Mouse (Mus musculus): ENCODE results near the gene Zc3h18.

Zc3h18 gene

DNA sequence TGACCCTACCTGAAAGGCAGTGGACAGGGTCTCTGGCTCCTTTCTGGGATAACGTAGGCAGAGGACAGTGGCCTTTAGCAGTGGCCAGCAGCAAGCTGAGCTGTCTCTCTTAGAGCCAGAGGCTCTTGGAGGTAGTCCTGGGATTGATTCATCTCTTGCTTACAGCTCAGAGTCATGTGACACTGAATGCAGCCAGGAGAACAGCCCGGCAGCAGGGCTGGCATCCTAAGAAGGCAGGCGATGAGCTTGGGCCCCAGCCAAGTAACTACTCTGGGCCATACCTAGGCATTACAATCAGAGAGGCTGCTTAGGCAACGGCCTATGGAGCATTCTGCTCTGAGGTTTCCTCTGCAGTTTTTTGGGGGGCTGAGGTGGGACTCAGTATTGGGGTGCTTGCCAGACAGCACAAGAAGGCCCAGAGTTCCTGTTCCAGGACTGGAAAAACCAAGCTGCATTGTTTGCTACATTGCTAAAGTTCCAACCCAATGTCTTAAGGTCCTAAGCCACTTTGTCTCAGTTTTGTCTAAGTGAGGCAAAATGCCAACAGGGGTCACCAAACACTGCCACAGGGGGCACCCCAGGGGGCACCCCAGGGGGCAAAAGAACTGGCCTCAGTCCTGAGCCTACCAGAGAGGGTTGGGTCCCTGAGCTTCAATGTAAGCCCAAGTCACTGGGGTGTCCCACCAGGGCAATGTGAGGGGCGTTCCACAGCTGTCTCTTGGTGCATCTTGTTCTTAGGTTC, 28.4 kb upstream of the Zc3h18 start:
- no peak for DNase-seq (ENCODE audit: low read depth, low spot score)

DNA sequence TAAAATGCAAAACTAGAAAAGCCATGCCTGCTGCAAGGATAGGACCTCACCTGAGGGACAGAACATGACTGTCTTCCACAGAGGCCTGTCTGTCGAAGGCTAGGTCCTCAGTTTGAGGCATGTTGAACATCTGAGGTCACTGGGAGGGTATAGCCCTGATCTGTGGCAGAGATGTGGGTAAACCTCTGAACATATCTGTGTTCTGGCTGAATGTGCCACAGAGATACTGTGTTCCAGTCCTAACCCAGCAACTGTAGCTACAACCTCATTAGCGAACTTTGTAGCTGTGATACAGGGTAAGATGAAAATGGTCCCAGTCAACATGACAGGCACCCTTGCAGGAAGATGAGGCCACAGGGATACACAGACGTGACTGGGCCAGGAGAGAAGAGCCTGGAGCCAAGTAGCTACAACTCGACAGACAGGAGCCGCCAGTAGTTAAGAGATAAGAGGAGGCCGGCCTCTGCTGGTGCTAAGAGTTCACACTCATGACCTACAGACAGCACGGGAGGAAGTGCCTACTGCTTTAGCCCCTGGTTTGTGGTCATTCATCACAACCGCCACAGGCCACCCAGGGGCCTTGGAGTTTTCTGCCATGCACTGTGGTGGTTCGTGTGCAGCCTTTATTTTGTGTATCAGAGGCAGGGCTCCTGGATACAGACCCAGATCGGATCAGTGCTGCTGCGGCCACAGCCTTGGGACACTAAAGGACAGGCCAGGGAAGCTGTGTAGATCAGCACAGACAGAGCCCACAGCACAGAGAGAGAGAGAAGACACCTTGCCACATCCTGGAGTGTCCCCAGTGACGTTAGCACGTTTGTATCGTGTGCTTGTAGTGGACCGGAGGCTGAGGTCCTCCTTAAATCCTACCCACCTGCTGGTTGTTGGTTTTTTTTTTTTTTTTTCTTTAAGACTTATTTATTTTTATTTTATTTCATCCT, 26.8 kb upstream of the Zc3h18 start:
- no peak for DNase-seq (ENCODE audit: low read depth, low spot score)

DNA sequence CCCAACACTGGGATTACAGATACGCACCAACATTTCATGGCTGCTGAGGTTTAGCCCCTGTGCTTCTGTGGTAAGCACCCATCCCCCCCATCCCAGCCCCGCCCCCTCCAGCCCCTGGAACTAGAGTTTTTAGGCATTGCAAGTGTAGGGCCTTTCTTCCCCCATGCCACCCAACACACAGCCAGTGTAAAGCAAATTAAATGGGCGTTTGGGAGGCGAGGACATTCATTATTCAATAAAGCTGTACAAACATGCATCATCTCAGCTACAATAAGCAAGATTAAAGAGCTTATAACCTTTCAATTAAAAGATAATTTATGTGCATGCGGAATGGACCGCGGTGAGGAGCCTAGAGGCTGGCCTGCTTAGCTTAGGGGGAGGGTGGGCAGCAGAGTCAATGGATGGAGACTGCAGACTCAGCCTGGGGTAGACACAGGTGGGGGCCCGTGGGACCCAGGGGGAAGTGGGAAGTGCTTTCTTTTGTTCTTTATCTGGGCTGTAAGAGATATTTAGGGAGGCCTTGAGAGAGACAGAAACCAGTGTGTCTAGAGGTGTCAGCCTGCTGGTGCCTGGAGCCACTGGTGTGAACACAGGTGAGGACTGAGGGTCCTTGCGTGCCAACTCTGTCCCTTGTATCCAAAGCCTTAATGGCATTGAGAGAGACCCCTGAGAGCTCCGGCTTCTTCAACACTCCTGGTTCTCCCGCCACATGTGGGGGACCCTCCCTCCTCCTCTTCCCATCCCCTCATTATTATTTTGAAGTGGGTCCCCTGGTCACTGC, 25.9 kb upstream of the Zc3h18 start:
- DNase-seq (ENCODE audit: low read depth, low spot score): no peak

DNA sequence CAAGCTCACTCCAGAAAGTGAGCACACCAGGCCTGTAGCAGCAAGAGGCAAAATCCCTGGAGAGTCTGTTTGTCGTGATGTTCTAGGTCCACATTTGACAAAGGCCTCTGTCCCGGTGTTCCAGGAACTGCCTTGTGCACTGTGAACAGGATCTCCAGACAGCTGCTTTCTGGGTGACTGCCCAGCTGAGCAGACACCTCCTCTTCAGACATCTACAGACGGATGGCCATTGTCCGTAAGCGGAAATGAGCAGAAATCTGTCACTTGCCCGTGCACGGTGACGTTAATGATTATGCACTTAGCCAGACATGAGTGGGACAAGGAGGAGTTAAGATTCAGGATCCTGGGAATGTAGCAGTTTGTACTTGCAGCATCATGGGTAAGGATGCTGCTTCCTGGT, 22.3 kb upstream of the Zc3h18 start:
- DNase-seq (ENCODE audit: low read depth, low spot score): no peak

DNA sequence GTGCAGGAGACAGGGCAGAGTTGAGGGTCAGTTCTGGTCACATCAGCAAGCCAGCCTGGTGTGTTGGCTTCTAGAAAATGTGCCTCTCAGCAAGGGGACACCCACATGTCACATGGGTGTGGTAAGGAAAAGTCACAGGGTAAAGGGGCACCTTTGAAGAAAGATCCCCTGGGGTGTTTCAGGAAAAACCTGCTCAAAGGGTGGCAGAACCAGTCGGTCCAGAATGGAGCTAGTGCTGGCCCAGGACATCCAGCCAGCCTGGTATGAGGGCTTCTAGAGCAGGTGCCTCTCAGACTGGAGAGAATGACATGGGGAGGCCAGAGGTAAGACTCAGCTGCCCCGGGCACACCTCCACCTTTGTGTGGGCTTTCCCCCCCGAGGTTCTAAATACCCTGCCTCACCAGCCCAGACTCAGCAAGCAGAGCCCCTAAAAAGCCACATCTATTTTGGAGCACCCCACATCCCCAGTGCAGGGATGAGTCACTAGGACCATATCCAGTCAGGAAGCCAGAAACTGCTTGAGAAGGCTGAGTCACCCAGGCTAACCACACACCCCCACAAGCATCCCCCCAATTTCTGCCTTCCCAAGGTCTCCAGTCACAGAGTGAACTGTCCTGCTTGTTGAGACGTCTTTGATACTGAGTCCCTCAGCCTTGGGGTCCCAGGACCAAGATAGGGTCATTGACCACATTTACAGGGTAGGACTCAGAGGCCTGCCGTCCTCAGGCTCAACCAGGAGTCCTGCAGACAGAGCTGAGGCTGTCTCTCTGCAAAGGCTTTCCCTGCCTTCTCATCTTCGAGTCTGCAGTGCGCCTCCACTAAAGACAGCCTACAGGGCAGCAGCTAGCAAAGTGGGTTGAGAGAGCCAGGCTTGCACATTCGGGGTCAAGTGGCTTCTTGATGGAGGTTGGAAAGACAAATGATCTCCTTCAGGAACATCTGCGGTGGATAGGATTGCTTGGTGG, 20.5 kb upstream of the Zc3h18 start:
- no peak for DNase-seq (ENCODE audit: low read depth, low spot score)

DNA sequence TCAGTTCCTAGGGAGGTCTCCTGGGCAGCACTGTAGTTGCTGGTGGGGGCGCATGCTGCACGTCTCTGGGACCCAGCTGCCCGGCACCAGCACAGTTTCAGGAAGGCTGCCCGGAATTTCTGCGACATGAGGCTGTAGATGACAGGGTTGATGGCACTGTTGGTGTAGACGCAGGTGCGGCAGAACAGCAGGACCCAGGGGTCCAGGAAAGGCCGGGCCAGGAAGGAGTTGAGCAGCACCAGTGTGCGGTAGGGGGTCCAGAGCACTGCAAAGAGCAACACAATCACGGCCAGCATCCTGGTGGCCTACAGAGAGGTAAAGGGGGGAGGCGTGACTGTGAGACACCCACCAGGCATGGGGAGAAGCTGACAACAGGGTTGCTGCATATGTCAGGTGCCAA, 19.2 kb upstream of the Zc3h18 start:
- no peak for DNase-seq (ENCODE audit: low read depth, low spot score)

DNA sequence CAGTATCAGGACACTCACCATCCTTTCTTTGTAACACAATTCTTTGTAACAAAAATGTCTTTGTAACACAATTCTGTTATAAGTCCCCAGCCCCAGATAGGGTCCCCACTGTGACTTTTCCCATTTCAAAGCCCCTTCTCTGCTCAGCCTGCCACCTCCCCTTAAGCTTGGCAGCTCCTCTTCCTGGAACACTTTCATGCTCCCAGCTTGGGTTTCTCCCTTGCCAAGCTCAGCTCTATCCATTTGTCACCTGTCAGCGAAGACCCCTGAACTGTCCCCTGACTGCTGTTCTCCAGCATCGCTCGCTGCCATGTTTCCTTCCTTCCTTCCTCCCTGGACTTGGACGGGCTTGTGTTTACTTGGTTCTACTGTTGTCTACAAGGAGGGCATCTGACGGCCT, 18.8 kb upstream of the Zc3h18 start:
- DNase-seq (ENCODE audit: low read depth, low spot score): no peak

DNA sequence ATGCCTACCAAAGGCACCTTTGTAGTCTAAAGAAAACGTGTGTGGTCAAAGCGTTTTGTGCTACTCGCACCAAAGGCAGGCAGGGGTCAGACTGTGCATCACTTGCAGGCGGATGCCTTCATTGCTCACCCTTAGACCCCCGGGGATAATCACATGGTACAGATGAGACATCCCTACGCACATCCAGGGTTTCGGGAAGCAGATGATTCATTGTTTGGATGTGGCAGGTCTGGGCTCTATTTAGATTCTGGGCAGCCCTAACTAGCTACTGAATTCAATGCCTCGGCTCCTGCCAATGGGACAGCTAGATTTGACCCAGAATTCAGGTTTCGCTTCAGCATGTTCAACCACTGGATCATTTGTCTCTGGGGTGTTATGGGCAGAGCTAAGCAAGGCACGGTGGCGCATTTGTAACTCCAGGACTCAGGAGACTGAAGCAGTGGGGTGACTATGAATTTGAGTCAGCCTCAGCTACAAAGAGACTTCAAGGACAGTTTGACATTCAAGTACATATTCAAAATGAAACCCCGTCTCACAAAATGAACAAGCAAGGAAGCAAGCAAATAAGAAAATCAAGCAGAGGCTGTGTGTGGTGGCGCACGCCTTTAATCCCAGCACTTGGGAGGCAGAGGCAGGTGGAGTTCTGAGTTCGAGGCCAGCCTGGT, 17.2 kb upstream of the Zc3h18 start:
- DNase-seq (ENCODE audit: low read depth, low spot score): no peak

DNA sequence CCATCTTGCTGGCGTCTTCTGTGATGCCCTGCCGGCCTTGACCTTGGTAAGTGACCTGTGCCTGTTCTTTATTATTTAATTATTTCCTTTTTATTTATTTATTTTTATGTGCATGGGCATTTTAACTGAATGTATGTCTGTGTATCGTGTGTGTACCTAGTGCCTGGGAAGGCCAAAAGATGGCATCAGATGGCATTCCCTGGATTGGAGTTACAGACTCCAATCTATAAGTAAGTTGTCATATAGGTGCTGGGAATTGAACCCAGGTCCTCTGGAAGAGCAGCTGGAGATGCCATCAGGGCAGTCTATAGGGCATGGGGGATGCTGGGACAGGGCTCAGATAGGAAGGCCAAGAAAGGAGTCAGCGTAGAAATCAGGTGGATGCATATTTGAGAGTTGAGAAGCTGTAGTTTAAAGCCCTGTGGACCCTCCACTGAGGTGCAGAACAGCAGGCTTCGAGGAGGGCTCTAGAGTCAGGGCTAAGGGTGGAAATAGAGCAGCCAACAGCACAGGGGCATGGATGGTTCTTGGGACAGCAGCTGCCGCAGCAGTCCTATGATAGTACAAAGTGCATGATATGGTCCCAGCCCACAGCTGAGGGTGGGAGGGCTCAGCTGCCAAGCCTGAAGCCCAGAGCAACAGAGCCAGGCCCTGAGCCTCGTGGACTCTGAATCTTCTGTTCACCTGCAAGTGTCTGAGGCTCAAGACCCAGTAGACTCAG, 15.6 kb upstream of the Zc3h18 start, which contains the start of gene Trhr2:
Gene Trhr2, minus strand, starts transcription at position 51 of the 721 bp plus-strand sequence.
- DNase-seq (ENCODE audit: low read depth, low spot score): no peak

DNA sequence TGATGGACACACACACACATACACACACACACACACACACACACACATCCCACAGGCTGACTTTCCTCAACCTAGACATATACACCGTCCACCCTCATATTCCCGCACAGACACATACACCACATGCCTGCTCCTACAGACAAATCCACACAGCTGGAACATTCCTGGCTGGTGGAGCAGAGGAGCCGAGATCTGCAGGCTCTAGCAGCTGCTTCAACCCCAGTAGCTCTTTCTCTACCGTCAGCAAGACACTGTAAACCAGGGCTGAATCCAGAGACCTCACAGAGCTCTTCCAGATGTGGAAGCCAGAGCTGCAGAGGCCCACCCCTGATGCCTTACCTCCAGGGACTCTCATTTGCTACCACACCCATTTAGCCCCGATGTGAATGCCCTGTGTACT, 14.1 kb upstream of the Zc3h18 start:
- DNase-seq (ENCODE audit: low read depth, low spot score): no peak

DNA sequence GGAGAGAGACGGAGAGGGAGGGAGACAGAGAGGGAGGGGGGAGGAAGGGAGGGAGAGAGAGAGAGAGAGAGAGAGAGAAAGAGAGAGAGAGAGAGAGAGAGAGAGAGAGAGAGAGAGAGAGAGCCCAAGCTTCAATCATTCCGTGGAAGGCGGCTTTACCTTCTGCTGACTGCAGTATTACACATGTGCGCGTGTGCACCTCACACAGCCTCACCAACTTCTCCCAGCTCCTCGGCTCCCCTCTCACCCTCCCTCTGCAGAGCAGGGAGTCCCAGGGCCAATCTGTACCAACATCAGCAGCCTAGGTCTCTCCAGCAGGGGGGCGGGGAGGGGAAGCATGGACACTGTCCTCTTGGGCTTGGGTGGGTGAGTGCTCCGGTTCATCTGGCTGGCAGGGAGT, 13.4 kb upstream of the Zc3h18 start:
- DNase-seq (ENCODE audit: low read depth, low spot score): no peak

DNA sequence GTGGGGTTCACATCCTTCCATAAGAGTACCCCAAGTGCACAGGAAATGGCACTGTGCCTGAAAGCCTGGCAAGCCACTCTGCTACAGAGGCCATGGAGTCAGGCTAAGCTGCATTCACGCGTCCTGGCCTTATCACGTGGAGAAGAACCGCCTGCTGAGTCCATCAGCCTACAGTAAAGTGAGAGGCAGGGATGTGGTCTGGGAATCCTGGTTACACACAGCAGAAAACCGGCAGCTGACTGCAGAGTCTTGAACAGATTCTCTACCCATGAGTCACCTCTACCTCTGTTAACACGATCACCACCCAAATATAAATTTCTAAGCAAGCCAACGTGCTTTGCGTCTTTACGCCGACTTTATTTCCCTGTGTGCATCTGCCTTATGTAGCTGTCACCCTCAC, 7.9 kb upstream of the Zc3h18 start:
- no peak for DNase-seq (ENCODE audit: low read depth, low spot score)

DNA sequence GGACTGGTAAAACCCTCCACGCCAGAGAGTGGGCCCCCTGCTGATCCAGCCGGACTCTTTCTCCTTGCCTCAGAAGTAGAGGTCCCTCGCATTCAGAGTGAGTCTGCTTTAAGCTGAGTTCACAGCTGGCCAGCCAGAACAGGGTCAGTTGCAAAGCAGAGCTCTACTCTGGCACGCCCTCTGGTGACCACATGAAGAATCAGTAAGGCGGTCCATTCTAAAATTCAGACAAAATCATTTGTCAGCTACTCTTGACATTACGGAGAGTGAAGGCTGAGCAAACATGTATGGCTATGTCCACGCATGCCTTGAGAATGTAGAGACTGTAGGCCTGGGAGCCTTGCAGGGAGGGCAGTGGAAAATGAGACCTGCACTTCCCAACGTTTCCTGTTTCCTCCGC, 6.7 kb upstream of the Zc3h18 start:
- peak; percentile 69 for DNase-seq (ENCODE audit: low read depth, low spot score)

DNA sequence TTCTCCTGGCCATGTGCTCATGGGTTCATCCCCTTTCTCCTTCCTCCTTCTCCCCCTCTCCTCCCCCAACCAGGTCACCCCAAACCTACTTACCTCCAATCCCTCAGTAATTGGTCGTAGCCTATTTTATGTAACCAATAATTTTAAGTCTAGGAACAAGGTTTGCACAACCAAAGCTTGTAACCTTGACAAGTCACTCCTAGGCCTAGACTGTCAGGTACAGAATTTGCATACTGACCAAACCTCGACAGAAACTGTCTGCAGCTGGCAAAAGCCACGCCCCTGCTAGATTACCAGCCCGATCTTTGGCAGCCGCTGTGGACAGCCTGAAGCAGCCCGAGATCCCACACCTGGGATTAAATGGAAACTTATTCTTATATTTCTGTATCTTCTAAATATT, 4.7 kb upstream of the Zc3h18 start:
- DNase-seq (ENCODE audit: low read depth, low spot score): no peak

DNA sequence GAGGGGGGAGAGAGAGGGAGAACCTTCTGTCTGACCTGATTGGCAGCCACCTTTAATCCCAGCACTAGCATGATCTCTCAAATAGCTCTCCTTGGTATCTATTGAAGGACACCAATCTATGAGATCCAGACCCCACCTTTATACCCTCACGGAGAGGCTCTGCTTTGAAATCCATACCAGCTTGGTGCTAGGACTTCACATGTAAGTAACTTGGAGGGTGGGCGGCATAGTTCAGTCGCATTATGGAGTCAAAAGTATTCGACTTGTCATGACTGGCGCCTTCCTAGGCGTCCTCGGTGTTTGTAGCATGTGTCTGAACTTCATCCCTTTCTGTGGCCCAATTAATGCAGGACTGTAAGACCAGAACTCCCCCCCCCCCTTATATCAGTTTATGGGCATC, 1.1 kb upstream of the Zc3h18 start:
- peak; percentile 10 for DNase-seq (ENCODE audit: low read depth, low spot score)

DNA sequence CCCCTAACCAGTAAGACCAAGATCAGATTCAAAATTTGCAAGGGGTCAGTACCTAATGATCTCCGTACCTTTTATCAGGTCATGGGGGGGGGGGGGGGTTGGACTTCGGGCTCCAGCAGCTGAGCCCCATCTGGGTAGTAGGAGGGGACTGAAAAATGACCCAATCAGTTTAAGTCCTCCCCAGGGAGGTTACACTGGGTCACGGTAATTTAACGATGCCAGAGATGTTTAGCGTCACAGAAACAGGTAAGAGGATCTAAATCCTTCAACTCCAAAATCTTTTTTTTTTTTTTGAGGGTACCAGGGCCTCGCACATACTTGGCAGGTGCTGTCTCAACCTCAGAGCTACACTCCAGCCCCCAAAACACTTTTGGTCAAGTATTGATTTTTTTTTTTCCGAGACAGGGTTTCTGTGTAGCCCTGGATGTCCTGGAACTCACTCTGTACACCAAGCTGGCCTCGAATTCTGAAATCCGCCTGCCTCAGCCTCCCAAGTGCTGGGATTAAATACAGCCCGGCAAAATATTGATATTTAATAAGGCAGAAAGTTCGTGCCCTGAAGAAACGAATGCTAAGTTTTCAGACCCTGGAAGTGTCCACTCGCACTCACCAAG, 551 bp upstream of the Zc3h18 start:
- DNase-seq (ENCODE audit: low read depth, low spot score): peak; percentile 11

DNA sequence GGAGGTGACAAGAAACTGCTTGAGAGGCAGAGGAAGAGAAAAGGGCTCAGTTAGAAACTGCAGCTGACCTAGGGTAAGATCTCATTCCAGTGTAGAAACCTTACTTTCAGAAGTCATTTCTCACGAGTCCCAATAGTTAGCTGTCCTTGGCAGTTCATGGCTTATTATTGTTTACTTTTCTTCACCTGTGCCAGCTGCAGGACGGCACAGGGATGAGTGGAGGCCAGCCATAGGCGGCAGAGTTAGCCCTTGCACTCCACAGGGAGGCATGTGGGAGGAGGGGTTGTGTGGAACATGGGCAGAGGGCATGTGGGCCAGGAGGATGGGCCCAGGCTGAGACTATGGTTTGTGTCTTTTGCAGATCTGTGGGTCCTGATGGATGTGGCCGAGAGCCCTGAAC, 6.6 kb downstream of the Zc3h18 start:
- no peak for DNase-seq (ENCODE audit: low read depth, low spot score)

DNA sequence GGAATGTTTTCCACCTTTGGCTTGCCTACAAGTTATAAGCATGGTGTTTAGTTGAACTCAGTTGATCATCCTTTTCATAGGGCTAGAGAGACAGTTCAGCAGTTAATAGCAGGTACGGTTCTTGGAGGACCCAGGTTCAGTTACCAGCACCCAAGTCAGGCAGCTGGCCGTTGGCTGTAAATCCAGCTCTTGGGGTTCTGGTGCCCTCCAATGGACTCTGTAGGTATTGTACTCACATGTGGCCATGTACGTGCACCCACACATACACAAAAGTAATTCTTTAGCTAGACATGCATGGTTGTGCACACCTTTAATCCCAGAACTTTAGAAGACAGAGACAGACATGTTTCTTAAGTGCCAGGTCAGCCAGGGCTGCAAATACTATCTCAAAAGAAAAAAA, 12.9 kb downstream of the Zc3h18 start:
- DNase-seq (ENCODE audit: low read depth, low spot score): peak; percentile 19

DNA sequence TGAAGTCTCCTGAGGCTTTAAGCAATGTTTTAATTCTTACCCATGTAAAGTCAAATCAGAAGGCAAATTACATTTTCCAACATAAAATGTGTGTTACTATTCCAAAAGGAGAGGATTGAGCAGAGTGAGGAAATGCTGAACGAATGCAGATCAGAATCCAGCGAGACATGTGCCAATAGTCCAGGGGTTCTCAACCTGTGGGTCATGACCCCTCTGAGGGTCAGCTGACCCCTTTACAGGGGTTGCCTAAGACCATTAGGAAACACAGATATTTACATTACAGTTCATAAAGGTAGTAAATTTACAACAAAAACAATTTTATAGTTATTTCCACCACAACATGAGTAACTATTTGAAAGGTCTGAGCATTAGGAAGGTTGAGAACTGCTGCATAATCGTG, 14.3 kb downstream of the Zc3h18 start:
- no peak for DNase-seq (ENCODE audit: low read depth, low spot score)
